Mouse (Mus musculus) cerebellum, postnatal 14 days (tissue): ENCODE measurements around the gene Ccdc88c.
A peak's percentile ranks its signal among the peaks of the same experiment; 100 is the strongest.

Source experiments
- DNase-seq, 2 experiments: peaks; one replicate each; pipeline ENCODE4 v3.0.0; 2021; ENCODE audit warnings: mixed read lengths in 2 of 2

Gene Ccdc88c

GRCm38 (mm10) chr12:100924646-100925339, 104.1 kb downstream of the Ccdc88c start:
- DNase-seq: no peak

GRCm38 (mm10) chr12:100910731-100911130, 118.1 kb downstream of the Ccdc88c start:
- peak; percentile 63 to 66 for DNase-seq

GRCm38 (mm10) chr12:100909765-100910164, 119.1 kb downstream of the Ccdc88c start:
- DNase-seq: peak; percentile 29 to 53

- DNase-seq: peak in 1 of 2 experiments; percentile 45
Observed at GRCm38 (mm10) chr12:100908298-100909034, 120.4 kb downstream of the Ccdc88c start.

GRCm38 (mm10) chr12:100907598-100908297, 121.1 kb downstream of the Ccdc88c start, which contains the start of gene Gpr68:
Gpr68 (minus strand) TSS chr12:100908198.
- peak; percentile 60 to 64 for DNase-seq

GRCm38 (mm10) chr12:100906861-100907260, 122.0 kb downstream of the Ccdc88c start:
- DNase-seq: no peak

- peak in 1 of 2 experiments; percentile 46 for DNase-seq
Observed at GRCm38 (mm10) chr12:100903761-100904160, 125.1 kb downstream of the Ccdc88c start.

GRCm38 (mm10) chr12:100901386-100901785, 127.5 kb downstream of the Ccdc88c start:
- no peak for DNase-seq

GRCm38 (mm10) chr12:100900901-100901300, 128.0 kb downstream of the Ccdc88c start:
- DNase-seq: no peak

- peak; percentile 72 to 77 for DNase-seq
Observed at GRCm38 (mm10) chr12:100899111-100899640, 129.7 kb downstream of the Ccdc88c start.

GRCm38 (mm10) chr12:100897736-100898650, 130.9 kb downstream of the Ccdc88c start:
- DNase-seq: peak; percentile 63 to 71

GRCm38 (mm10) chr12:100896661-100897060, 132.2 kb downstream of the Ccdc88c start:
- no peak for DNase-seq

GRCm38 (mm10) chr12:100895504-100895903, 133.4 kb downstream of the Ccdc88c start:
- DNase-seq: no peak

GRCm38 (mm10) chr12:100890548-100890947, 138.3 kb downstream of the Ccdc88c start:
- DNase-seq: no peak

- peak; percentile 60 to 66 for DNase-seq
Observed at GRCm38 (mm10) chr12:100887801-100888258, 141.0 kb downstream of the Ccdc88c start.

GRCm38 (mm10) chr12:100886877-100887276, 142.0 kb downstream of the Ccdc88c start:
- no peak for DNase-seq

- no peak for DNase-seq
Observed at GRCm38 (mm10) chr12:100885585-100885984, 143.3 kb downstream of the Ccdc88c start.

- no peak for DNase-seq
Observed at GRCm38 (mm10) chr12:100883168-100883567, 145.7 kb downstream of the Ccdc88c start.

- DNase-seq: peak in 1 of 2 experiments; percentile 32
Observed at GRCm38 (mm10) chr12:100878556-100878955, 150.3 kb downstream of the Ccdc88c start.

GRCm38 (mm10) chr12:100877936-100878335, 150.9 kb downstream of the Ccdc88c start:
- peak in 1 of 2 experiments; percentile 34 for DNase-seq

- DNase-seq: no peak
Observed at GRCm38 (mm10) chr12:100875960-100876359, 152.9 kb downstream of the Ccdc88c start.

- no peak for DNase-seq
Observed at GRCm38 (mm10) chr12:100875553-100875952, 153.3 kb downstream of the Ccdc88c start.
